Mouse (Mus musculus) thymus, postnatal 25 days (tissue): ENCODE results near the gene Gm1043.

Experiments
- DNase-seq: peaks from one replicate; pipeline ENCODE4 v3.0.0; 2022

The Gm1043 gene

GRCm38 (mm10) chr5:37085241-37085640 is at the start of gene Gm1043:
Gene Gm1043 (plus strand): TSS chr5:37085370.
- no peak for DNase-seq

DNA sequence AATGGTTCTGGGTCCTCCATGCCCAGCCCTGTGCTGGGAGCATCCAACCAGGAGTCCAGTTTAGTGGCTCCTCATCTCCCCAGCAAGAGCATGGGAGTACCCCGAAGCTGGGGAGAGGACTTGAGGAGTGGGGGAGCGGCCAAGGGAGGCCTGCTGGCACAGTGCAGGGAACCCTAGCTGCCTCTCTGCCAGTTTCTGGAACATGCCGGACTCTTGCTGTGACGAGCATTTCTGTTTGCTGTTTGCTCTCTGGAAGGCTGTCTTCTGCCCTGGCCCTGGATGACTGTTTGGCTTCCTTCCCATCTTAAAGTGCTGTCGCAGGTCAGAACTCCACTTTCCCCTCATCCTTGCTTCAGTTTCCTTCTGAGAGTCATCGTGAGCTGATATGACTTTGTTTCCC is 49.3 kb upstream of the Gm1043 start:
- DNase-seq, result no peak

GRCm38 (mm10) chr5:37036884-37037283 is 48.3 kb upstream of the Gm1043 start:
- DNase-seq, result no peak

DNA sequence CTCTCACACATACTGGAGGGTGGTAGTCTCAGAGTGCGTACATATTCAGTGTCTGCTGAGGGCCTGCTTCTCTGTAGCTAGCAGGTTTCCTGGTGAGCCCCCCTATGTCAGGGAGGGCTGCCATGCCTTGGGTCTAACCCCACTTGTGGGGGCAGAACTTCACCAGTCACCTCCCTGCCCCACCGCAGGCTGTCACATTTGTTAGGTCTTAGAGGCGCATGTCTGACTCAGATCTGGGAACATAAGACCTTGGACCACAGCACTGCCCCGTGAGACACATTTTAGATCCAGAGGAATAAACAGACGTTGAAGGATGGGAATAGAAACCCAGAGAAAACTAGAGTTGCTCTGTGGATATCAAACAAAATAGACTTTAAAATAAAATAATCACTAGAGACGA is 45.3 kb upstream of the Gm1043 start:
- no peak for DNase-seq

- DNase-seq, result no peak
Measured at GRCm38 (mm10) chr5:37040711-37041110, 44.5 kb upstream of the Gm1043 start.

DNA sequence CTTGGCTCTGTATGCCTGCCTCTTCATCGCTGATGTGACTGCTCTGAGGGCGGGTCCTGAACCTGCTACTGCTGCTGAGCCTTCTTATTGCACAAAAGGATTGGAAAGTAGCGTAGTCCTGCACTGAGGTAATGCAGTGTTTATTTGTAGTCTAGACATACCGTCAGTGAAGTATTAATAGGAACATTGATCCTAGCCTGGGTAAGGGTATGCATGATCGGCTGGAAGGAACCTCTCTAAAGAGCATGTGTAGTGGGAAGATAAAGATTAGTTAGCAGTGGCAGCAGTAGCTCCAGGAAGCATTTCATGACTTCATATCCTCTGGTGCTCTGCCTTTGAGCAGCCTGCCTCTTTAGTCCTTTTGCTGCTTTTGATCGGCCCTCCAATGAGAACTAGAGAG is 43.5 kb upstream of the Gm1043 start:
- DNase-seq, result no peak

GRCm38 (mm10) chr5:37042934-37043333 is 42.2 kb upstream of the Gm1043 start:
- DNase-seq, result no peak

GRCm38 (mm10) chr5:37044793-37045192 is 40.4 kb upstream of the Gm1043 start:
- DNase-seq, result peak; percentile 84

DNA sequence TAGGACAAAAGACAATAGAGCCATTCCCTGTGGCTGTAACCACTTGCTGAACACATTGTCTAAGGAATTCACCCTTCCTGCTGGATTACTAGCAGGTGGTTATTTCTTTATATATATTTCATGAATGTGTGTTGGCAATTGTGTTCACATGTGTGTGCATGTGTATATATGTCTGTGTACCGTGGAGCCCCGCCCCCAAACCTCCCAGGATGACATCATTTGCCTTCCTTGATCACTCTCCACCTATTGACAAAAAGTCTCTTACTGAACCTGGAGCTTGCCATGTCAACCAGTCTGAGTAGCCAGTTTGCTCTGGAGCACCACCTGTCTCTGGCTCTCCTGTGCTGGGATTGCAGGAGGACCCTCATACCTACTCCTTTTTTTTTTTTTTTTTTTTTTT is 39.6 kb upstream of the Gm1043 start:
- peak; percentile 69 for DNase-seq

DNA sequence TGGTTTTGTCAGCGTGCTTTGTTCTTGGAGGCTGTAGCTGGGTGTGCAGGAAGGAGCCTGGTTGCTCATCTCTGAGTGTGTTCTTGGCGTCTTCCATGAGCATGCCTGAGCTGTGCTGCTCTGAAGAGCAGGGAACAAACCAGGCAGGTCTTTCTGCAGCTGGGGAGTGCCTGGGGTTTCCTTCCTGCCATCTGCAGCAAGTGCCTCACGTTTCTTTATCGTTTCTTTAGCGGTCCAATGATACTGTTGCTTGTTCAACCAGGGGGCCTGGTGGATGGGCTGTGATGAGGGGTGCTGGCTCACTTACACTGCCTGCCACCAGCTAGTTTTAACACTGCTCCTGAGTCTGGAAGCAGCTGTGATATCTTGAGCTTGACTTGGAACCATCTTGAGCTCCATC is 38.4 kb upstream of the Gm1043 start:
- DNase-seq, result peak; percentile 67

- peak; percentile 79 for DNase-seq
Measured at GRCm38 (mm10) chr5:37047206-37047915, 37.8 kb upstream of the Gm1043 start.

DNA sequence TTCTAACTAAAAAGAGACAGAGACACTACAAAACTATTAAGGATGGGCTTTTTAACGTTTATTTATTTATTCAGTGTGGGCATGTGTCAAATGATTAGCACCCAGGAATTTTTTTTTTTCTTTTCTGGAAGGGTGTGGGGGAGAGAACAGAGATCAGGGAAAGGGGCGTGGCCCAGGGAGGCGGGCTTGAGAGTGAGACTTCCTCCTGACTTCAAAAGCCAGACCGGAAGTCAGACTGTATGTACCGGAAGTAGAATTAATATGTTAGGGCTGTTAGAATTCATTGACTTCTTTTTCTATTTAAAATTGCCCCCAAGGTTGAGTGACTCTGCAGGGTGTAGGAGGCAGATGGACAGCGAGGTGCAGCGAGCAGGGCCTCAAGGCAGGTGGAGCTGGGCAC is 37.2 kb upstream of the Gm1043 start:
- DNase-seq, result peak; percentile 75

- no peak for DNase-seq
Measured at GRCm38 (mm10) chr5:37049111-37049510, 36.1 kb upstream of the Gm1043 start.

GRCm38 (mm10) chr5:37050521-37051373 is 34.4 kb upstream of the Gm1043 start:
- DNase-seq, result peak; percentile 67

GRCm38 (mm10) chr5:37051374-37052100 is 33.6 kb upstream of the Gm1043 start:
- DNase-seq, result no peak

DNA sequence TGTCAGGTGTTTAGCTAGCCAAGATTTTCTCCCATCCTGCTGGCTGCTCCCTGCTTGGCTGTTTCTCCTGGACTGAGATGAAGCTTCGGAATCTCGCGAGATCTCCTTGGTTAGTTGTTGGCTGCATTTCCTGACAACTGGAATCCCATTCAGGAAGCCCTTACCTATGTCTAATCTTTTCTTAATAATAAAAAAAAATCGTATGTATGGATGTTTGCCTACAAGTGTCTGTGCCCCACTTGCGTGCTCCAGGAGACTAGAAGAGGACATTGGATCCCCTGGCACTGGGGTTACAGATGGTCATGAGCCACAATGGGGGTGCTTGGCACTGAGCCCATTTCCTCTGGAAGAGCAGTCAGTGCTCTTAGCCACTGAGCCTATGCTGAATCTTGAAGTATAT is 32.3 kb upstream of the Gm1043 start:
- DNase-seq, result no peak

DNA sequence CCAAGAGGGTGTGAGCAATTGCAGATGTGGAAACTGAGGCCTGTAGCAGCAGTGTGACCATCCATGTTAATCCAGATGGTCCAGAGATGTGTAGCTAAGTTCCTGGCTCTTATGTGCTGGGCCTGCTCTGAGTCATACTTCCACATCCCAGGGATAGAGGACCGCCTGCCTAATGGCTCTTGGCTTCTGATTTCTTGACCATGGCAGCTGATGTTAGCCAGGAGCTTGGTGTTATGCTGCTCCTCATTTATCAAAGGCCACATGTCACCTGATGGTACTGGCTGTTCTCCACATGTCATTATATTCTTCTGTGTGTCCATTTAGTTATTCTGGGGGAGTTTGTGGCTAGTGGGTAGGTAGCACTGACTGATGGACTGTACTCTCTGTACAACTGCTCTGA is 29.4 kb upstream of the Gm1043 start:
- no peak for DNase-seq

DNA sequence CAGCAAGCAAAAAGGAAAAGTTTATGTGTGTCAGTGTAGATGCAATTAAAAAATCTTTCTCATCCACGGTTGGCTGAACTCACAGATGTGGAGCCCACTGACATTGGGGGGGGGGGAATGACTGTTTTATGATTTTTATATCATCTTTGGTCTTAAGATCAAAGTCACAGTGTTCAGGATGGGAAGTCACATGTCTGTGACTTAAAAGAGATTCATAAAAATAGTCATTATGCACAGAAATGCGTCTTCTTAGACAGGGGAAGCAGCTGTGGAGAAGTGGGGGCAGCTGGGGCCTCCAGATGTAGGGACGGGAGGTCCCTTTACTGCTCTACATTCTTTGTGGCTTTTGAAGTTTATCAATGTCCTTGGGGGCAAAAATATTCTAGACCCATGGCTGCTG is 28.7 kb upstream of the Gm1043 start:
- peak; percentile 51 for DNase-seq

GRCm38 (mm10) chr5:37061612-37062011 is 23.6 kb upstream of the Gm1043 start:
- no peak for DNase-seq

DNA sequence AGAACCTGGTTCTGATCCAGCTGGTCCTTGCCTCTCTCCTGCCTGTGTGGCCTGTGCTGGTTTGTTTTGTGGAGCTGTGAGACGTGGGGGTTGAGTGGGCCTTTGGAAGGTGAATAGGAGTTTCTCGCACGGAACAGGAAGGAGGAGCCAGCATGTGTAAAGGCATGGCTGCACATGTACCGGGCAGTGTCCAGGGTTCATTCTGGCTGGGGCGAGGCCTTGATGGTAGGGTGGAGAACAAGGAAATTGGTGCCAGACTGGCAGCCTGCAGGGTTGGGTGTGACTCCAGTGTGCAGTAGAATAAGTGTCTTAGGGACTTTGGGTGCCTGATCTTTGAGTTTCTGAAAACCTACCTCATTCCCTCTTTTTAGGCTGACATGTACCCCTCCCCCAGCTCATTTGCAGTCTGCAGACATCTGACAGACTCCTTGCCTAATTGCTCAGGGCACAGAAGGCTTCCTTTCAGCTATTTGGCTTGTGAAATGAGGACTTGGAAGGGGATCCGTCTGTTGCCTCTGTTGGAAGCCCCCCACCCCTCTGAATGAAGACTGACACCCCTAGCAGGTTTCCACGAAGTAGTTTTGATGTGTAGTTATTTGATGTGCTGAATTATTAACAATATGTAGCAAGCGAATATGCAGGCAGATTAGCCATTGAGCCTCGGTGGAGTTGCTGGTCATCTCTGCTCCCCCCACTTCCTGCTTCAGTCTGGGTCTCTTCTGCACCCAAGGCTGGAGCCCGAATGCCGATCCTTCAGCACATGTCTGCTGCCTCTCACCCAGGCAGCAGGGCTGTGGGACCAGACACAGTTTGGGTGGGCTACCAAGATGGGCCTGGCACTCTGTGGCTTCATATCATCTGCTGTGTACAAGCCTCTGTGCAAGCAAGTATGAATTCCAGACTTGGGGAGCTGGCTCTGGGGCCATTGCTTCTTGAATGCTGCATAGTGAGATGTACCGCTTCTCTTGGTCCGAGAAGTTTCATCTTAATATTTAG is 20.4 kb upstream of the Gm1043 start:
- no peak for DNase-seq

- DNase-seq, result peak; percentile 56
Measured at GRCm38 (mm10) chr5:37066703-37067568, 18.2 kb upstream of the Gm1043 start.
